Mouse (Mus musculus): Measurements from ENCODE around the gene Spz1. TPM values are rescaled to one million over a fixed set of nuclear protein-coding genes. Genes with fewer than 3 reads are reported as not detected.

Spz1 gene
- polyA plus RNA-seq, 1 experiment from 2014 or later: not detected

- no peak for ATAC-seq
- Histone ChIP-seq H3K4me2 (ENCODE audit: low read depth, low read length) (no peak overlapping the region), H3K36me3 (ENCODE audit: control insufficient read depth, insufficient read depth, low read length) (no peaks in the 10 kb centered on the region), H3K9ac (ENCODE audit: low read depth, low read length) (no peak overlapping the region), H3K27ac (ENCODE audit: low read length) (no peak overlapping the region), H3K4me3 (ENCODE audit: low read length) (no peak overlapping the region), H3K27me3 (replicated peaks; ENCODE audit: control insufficient read depth, insufficient read depth, low read length) (no peaks in the 10 kb centered on the region), H3K9me3 (ENCODE audit: control insufficient read depth, low read length) (no peaks in the 10 kb centered on the region), H3K4me1 (ENCODE audit: control insufficient read depth, insufficient read depth, low read length) (no peaks in the 10 kb centered on the region)
- 59% methylated on average over 4 of the region's 4 CpGs for WGBS
Observed at GRCm38 (mm10) chr13:92539126-92539525, 36.8 kb downstream of the Spz1 start.

DNA sequence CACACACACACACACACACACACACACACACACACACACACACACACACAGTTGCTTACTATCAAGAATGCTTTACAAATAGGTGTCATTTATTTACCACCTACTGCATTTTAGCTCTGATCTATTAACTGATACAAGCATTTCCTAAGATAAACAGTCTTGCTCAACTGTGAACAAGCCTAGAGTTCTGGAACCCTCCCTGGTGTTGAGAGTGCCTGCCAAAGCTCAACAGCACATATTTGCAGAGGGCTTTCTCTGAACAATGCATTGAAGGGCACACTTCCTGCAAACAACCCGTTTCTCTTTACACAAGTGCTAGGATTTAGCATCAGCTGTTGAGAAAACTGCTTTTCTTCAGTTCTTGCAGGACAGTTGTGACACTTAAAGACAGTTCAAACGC is 42.2 kb downstream of the Spz1 start:
- Histone ChIP-seq H3K4me1 (ENCODE audit: control insufficient read depth, insufficient read depth, low read length) (peaks cover 8% of the 10 kb centered on the region), H3K4me3 (ENCODE audit: low read length) (no peak overlapping the region), H3K27me3 (replicated peaks; ENCODE audit: control insufficient read depth, insufficient read depth, low read length) (no peaks in the 10 kb centered on the region), H3K9ac (ENCODE audit: low read depth, low read length) (no peak overlapping the region), H3K27ac (ENCODE audit: low read length) (no peak overlapping the region), H3K36me3 (ENCODE audit: control insufficient read depth, insufficient read depth, low read length) (no peaks in the 10 kb centered on the region), H3K9me3 (ENCODE audit: control insufficient read depth, low read length) (no peaks in the 10 kb centered on the region), H3K4me2 (ENCODE audit: low read depth, low read length) (no peak overlapping the region)
- no peak for ATAC-seq
- 33% methylated on average over 2 of the region's 2 CpGs for WGBS

- 44% methylated on average over 2 of the region's 2 CpGs for WGBS
Observed at GRCm38 (mm10) chr13:92532216-92532615, 43.8 kb downstream of the Spz1 start.

DNA sequence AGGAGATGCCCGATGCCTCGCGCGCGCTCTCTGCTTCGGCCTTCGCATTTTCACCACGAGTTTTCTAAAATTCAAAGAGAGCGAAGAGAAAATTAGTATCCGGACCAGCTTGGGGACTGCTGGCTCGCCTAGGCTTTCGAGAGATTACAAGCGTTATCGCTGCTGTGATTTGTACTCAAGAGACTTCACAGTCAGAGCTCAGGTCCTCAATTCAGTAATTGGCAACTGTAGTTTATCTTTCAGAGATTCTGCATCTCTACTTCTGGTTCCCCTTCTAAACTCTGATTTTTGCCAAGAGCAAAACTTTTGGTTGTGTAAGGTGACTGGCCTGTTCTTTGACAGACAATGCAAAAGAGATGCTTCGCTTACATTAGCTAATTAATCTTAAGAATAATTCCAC is 44.7 kb downstream of the Spz1 start:
- Histone ChIP-seq H3K27me3 (replicated peaks; ENCODE audit: control insufficient read depth, insufficient read depth, low read length) (no peaks in the 10 kb centered on the region), H3K4me3 (ENCODE audit: low read length) (peak overlapping the region; percentile 79), H3K27ac (ENCODE audit: low read length) (peak overlapping the region; percentile 97), H3K4me2 (ENCODE audit: low read depth, low read length) (peak overlapping the region; percentile 71), H3K36me3 (ENCODE audit: control insufficient read depth, insufficient read depth, low read length) (no peaks in the 10 kb centered on the region), H3K9me3 (ENCODE audit: control insufficient read depth, low read length) (no peaks in the 10 kb centered on the region), H3K4me1 (ENCODE audit: control insufficient read depth, insufficient read depth, low read length) (peaks cover 8% of the 10 kb centered on the region), H3K9ac (ENCODE audit: low read depth, low read length) (peak overlapping the region; percentile 85)
- no peak for ATAC-seq
- WGBS: 5% methylated on average over 15 of the region's 15 CpGs

More at GRCm38 (mm10) chr13:92532216-92532615, 43.8 kb downstream of the Spz1 start:
- no peaks in the 10 kb centered on the region for H3K9me3 ChIP-seq (ENCODE audit: control insufficient read depth, low read length)
- peaks cover 8% of the 10 kb centered on the region for H3K4me1 ChIP-seq (ENCODE audit: control insufficient read depth, insufficient read depth, low read length)
- H3K27ac ChIP-seq (ENCODE audit: low read length): no peak overlapping the region
- ATAC-seq: no peak
- no peak overlapping the region for H3K4me2 ChIP-seq (ENCODE audit: low read depth, low read length)
- H3K9ac ChIP-seq (ENCODE audit: low read depth, low read length): no peak overlapping the region
- H3K4me3 ChIP-seq (ENCODE audit: low read length): no peak overlapping the region
- no peaks in the 10 kb centered on the region for H3K27me3 ChIP-seq (replicated peaks; ENCODE audit: control insufficient read depth, insufficient read depth, low read length)
- no peaks in the 10 kb centered on the region for H3K36me3 ChIP-seq (ENCODE audit: control insufficient read depth, insufficient read depth, low read length)

GRCm38 (mm10) chr13:92530721-92531211 is 45.2 kb downstream of the Spz1 start, which contains the start of gene Zfyve16:
TSS of gene Zfyve16 (minus strand) at chr13:92530868.
- Histone ChIP-seq H3K36me3 (ENCODE audit: control insufficient read depth, insufficient read depth, low read length) (no peaks in the 10 kb centered on the region), H3K27me3 (replicated peaks; ENCODE audit: control insufficient read depth, insufficient read depth, low read length) (no peaks in the 10 kb centered on the region), H3K9me3 (ENCODE audit: control insufficient read depth, low read length) (no peaks in the 10 kb centered on the region), H3K4me3 (ENCODE audit: low read length) (peak within 1 kb of the TSS; percentile 79), H3K4me1 (ENCODE audit: control insufficient read depth, insufficient read depth, low read length) (peaks cover 8% of the 10 kb centered on the region), H3K27ac (ENCODE audit: low read length) (peak within 1 kb of the TSS; percentile 97), H3K4me2 (ENCODE audit: low read depth, low read length) (peak within 1 kb of the TSS; percentile 71), H3K9ac (ENCODE audit: low read depth, low read length) (peak within 1 kb of the TSS; percentile 85)
- ATAC-seq: peak; percentile 98
- WGBS: 0% methylated on average over 46 of the region's 46 CpGs

- no peaks in the 10 kb centered on the region for H3K27me3 ChIP-seq (replicated peaks; ENCODE audit: control insufficient read depth, insufficient read depth, low read length)
- peak overlapping the region; percentile 79 for H3K4me3 ChIP-seq (ENCODE audit: low read length)
- H3K36me3 ChIP-seq (ENCODE audit: control insufficient read depth, insufficient read depth, low read length): no peaks in the 10 kb centered on the region
- peak overlapping the region; percentile 71 for H3K4me2 ChIP-seq (ENCODE audit: low read depth, low read length)
- 3% methylated on average over 44 of the region's 47 CpGs for WGBS
- no peaks in the 10 kb centered on the region for H3K9me3 ChIP-seq (ENCODE audit: control insufficient read depth, low read length)
- peak; percentile 93 for ATAC-seq
- H3K27ac ChIP-seq (ENCODE audit: low read length): peak overlapping the region; percentile 97
- peak overlapping the region; percentile 85 for H3K9ac ChIP-seq (ENCODE audit: low read depth, low read length)
- H3K4me1 ChIP-seq (ENCODE audit: control insufficient read depth, insufficient read depth, low read length): peaks cover 8% of the 10 kb centered on the region
Observed at GRCm38 (mm10) chr13:92529828-92530720, 45.9 kb downstream of the Spz1 start.

Other genes with a start within 250 kb of the Spz1 start
- gene Dhfr, start 221.4 kb downstream of the Spz1 start, polyA plus RNA-seq (2015; fragmentation: Nextera tagmentation; extraction: Ambion mirVana): 15.8 and 17.8 TPM in 2 replicates
- 16.4 and 17.1 TPM in 2 replicates for gene Msh3, start 221.2 kb downstream of the Spz1 start, polyA plus RNA-seq (2015; fragmentation: Nextera tagmentation; extraction: Ambion mirVana)
- gene Ankrd34b, start 150.3 kb downstream of the Spz1 start, polyA plus RNA-seq (2015; fragmentation: Nextera tagmentation; extraction: Ambion mirVana): 0.10 and 0.20 TPM in 2 replicates
- not detected in 2 replicates for gene Fam151b, start 92.2 kb downstream of the Spz1 start, polyA plus RNA-seq (2015; fragmentation: Nextera tagmentation; extraction: Ambion mirVana)
- gene Zfyve16, start 45.3 kb downstream of the Spz1 start, polyA plus RNA-seq (2015; fragmentation: Nextera tagmentation; extraction: Ambion mirVana): 5.5 and 6.3 TPM in 2 replicates
- gene Serinc5, start 34.9 kb upstream of the Spz1 start, polyA plus RNA-seq (2015; fragmentation: Nextera tagmentation; extraction: Ambion mirVana): 18.0 and 18.9 TPM in 2 replicates
- gene Thbs4, start 218.6 kb upstream of the Spz1 start, polyA plus RNA-seq (2015; fragmentation: Nextera tagmentation; extraction: Ambion mirVana): 19.6 and 22.0 TPM in 2 replicates

Data from intestine, embryonic 16.5 days (tissue).